Mouse (Mus musculus) pancreas, adult 10 weeks (tissue): Measurements from ENCODE around the gene Fam204a. TPM values are rescaled to one million over a fixed set of nuclear protein-coding genes. Genes with fewer than 3 reads are reported as not detected.

Experiments
- polyA plus RNA-seq: library from polyadenylated mRNA; stranded (reverse); fragments of 350-450 nt; fragmentation: Illumina TruSeq; extraction: RNeasy Lipid Tissue Mini Kit (QIAGEN cat#74804); gene quantifications from one replicate; pipeline ENCODE4 v1.2.3, GENCODE M21; 2015; ENCODE audit warnings: low read depth, low replicate concordance; ENCODE audit not compliant: insufficient read depth

Gene Fam204a
- polyA plus RNA-seq, result 4.6 TPM

GRCm38 (mm10) chr19:60225899-60226844, at the start of gene Fam204a:
TSS of gene Fam204a (minus strand) at chr19:60226701.

Other genes with a start within 250 kb of the Fam204a start
- not detected for gene Prlhr, start 241.6 kb upstream of the Fam204a start, polyA plus RNA-seq